Mouse (Mus musculus) lung, embryonic 16.5 days (tissue): Measurements from ENCODE around the gene Polr1a. TPM values are rescaled to one million over a fixed set of nuclear protein-coding genes. Genes with fewer than 3 reads are reported as not detected.

Experiments used
- ATAC-seq: fragments of 200-750 bp; cut with Nextera tagmentation; 2 replicates; pipeline ENCODE4 v1.8.0; 2017; ENCODE audit warnings: low read depth, mild to moderate bottlenecking, moderate library complexity
- H3K27ac ChIP-seq: fragments of 300-500 bp; sonication (generic); 2 replicates; pipeline ENCODE4 v1.5.1; 2014; ENCODE audit warnings: mild to moderate bottlenecking, control low read depth, low read length
- H3K27me3 ChIP-seq: fragments of 300-500 bp; sonication (generic); 2 replicates; pipeline ENCODE4 v1.6.1; 2014; ENCODE audit warnings: low read depth, low read length, mixed read lengths; ENCODE audit not compliant: control insufficient read depth, insufficient read depth
- H3K36me3 ChIP-seq: fragments of 300-500 bp; sonication (generic); 2 replicates; pipeline ENCODE4 v1.6.1; 2014; ENCODE audit warnings: low read length; ENCODE audit not compliant: control insufficient read depth, insufficient read depth
- H3K4me1 ChIP-seq: fragments of 300-500 bp; sonication (generic); replicated peaks from 2 replicates; pipeline ENCODE4 v1.6.1; 2014; ENCODE audit warnings: low read length, mixed read lengths; ENCODE audit not compliant: control insufficient read depth, insufficient read depth
- H3K4me2 ChIP-seq: fragments of 300-500 bp; sonication (generic); 2 replicates; pipeline ENCODE4 v1.6.1; 2014; ENCODE audit warnings: low read depth, low read length, control low read depth
- H3K4me3 ChIP-seq: fragments of 300-500 bp; sonication (generic); 2 replicates; pipeline ENCODE4 v1.5.1; 2014; ENCODE audit warnings: mild to moderate bottlenecking, low read length, control low read depth
- H3K9ac ChIP-seq: fragments of 300-500 bp; sonication (generic); 2 replicates; pipeline ENCODE4 v1.6.1; 2014; ENCODE audit warnings: low read length, control low read depth
- H3K9me3 ChIP-seq: fragments of 300-500 bp; sonication (generic); 2 replicates; pipeline ENCODE4 v1.6.1; 2016; ENCODE audit warnings: low read length; ENCODE audit not compliant: control insufficient read depth
- WGBS: fragments of 180-500 bp; shearing (Covaris S2); extraction: QIAGEN DNeasy Blood & Tissue Kit; methylation state at CpG from one replicate; pipeline ENCODE4 v1.1.7; 2014; 5-methylcytosine and 5-hydroxymethylcytosine counted together
- polyA plus RNA-seq: library from polyadenylated mRNA; unstranded; fragments of >200 nt; fragmentation: Nextera tagmentation; extraction: Ambion mirVana; gene quantifications from 2 replicates; pipeline ENCODE4 v1.2.1, GENCODE M21; 2015

Gene Polr1a
- polyA plus RNA-seq, 1 experiment from 2014 or later: 26.5 TPM

DNA sequence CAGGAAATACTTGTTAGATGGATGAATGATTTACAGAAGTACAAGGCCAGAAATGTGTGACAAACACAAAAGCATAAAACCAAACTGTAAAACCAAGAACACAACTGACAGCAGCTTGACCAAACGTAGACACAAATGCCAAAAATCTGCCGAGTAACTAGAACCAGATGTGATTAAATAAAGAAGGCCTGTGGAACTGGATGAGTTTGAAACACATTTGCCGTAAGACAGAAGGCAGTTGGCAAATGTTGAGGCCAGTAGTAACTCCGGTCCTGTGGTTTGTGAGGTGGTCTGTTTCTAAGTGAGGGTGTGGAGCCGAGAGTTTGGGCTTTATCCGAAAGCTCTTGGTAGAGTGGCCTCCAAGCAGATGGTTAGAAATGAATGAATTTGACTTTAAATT, 32.1 kb downstream of the Polr1a start:
- WGBS: 75% methylated on average over 6 of the region's 6 CpGs
- Histone ChIP-seq H3K4me1 (no peaks in the 10 kb centered on the region), H3K9ac (no peak overlapping the region), H3K27ac (no peak overlapping the region), H3K9me3 (no peaks in the 10 kb centered on the region), H3K4me2 (no peak overlapping the region), H3K27me3 (no peaks in the 10 kb centered on the region), H3K36me3 (peaks cover 16% of the 10 kb centered on the region), H3K4me3 (no peak overlapping the region)
- ATAC-seq: no peak

GRCm38 (mm10) chr6:71945101-71945500, 36.2 kb downstream of the Polr1a start:
- Histone ChIP-seq H3K27ac (no peak overlapping the region), H3K36me3 (peaks cover 6% of the 10 kb centered on the region; the same call in 1 of the 2 replicates), H3K9me3 (no peaks in the 10 kb centered on the region), H3K9ac (no peak overlapping the region), H3K4me1 (no peaks in the 10 kb centered on the region), H3K4me2 (no peak overlapping the region), H3K4me3 (no peak overlapping the region), H3K27me3 (no peaks in the 10 kb centered on the region)
- no peak for ATAC-seq
- 80% methylated on average over 6 of the region's 6 CpGs for WGBS

DNA sequence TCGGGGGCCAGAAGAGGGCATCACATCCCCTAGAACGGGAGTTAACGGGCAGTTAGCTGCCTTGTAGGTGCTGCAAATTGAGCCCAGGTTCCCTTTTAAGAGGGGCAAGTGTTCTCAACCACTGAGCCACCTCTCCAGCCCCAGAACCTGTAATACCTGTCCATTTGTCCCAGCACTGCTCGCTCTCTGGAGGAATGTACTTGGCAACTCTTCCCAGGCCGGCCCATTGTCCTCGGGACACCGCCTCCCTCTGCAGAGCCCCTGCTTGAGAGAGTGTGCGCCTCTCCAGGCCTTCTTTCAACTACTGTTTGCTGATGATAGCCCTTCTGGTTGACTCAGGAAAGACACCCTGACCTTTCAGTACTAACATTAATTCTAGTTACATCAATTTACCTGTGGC, 37.3 kb downstream of the Polr1a start:
- Histone ChIP-seq H3K36me3 (peaks cover 15% of the 10 kb centered on the region), H3K4me2 (no peak overlapping the region), H3K27me3 (no peaks in the 10 kb centered on the region), H3K4me1 (no peaks in the 10 kb centered on the region; the same call in 1 of the 2 replicates), H3K9me3 (no peaks in the 10 kb centered on the region), H3K27ac (no peak overlapping the region), H3K4me3 (no peak overlapping the region), H3K9ac (no peak overlapping the region)
- no peak for ATAC-seq
- WGBS: 69% methylated on average over 8 of the region's 8 CpGs

- WGBS: 72% methylated on average over 3 of the region's 3 CpGs
- H3K4me1 ChIP-seq: no peaks in the 10 kb centered on the region; the same call in 1 of the 2 replicates
- no peak overlapping the region for H3K4me3 ChIP-seq
- H3K27ac ChIP-seq: no peak overlapping the region
- peaks cover 27% of the 10 kb centered on the region for H3K36me3 ChIP-seq
- H3K4me2 ChIP-seq: no peak overlapping the region
- H3K9me3 ChIP-seq: no peaks in the 10 kb centered on the region
- no peak overlapping the region for H3K9ac ChIP-seq
- H3K27me3 ChIP-seq: no peaks in the 10 kb centered on the region
- ATAC-seq: no peak
Observed at GRCm38 (mm10) chr6:71949721-71950120, 40.9 kb downstream of the Polr1a start.

DNA sequence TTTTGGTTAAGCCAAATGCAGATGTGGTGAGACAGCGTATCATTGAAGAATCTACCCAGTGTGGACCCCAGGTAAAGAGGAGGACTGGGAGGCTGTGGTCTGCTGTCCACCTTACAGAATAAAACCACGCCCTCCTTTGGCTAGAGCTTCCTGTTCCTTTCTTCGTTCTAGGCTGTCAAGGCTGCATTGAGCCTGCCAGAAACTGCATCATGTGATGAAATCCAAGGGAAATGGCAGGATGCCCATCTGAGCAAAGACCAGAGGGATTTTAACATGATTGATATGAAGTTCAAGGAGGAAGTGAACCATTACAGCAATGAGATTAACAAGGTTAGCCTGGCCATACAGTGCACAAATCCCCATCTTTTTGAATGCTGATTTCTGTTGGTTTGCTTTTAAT, 41.7 kb downstream of the Polr1a start:
- ATAC-seq: 0 out of 2 replicates have a peak, but pooled peaks have one; percentile 10
- 72% methylated on average over 3 of the region's 3 CpGs for WGBS
- H3K9me3 ChIP-seq: no peaks in the 10 kb centered on the region
- no peak overlapping the region for H3K9ac ChIP-seq
- no peaks in the 10 kb centered on the region; the same call in 1 of the 2 replicates for H3K4me1 ChIP-seq
- no peak overlapping the region for H3K27ac ChIP-seq
- H3K4me2 ChIP-seq: no peak overlapping the region
- peaks cover 28% of the 10 kb centered on the region for H3K36me3 ChIP-seq
- no peak overlapping the region for H3K4me3 ChIP-seq
- no peaks in the 10 kb centered on the region for H3K27me3 ChIP-seq

- no peaks in the 10 kb centered on the region for H3K9me3 ChIP-seq
- no peak overlapping the region for H3K27ac ChIP-seq
- no peak overlapping the region for H3K9ac ChIP-seq
- 83% methylated on average over 5 of the region's 5 CpGs for WGBS
- H3K36me3 ChIP-seq: peaks cover 28% of the 10 kb centered on the region
- H3K4me1 ChIP-seq: no peaks in the 10 kb centered on the region; the same call in 1 of the 2 replicates
- H3K4me2 ChIP-seq: no peak overlapping the region
- no peaks in the 10 kb centered on the region for H3K27me3 ChIP-seq
- no peak overlapping the region for H3K4me3 ChIP-seq
- no peak for ATAC-seq
Observed at GRCm38 (mm10) chr6:71951192-71951591, 42.3 kb downstream of the Polr1a start.

- Histone ChIP-seq H3K4me1 (no peaks in the 10 kb centered on the region), H3K9me3 (no peaks in the 10 kb centered on the region), H3K9ac (no peak overlapping the region), H3K36me3 (no peaks in the 10 kb centered on the region; the same call in 1 of the 2 replicates), H3K27ac (no peak overlapping the region), H3K27me3 (no peaks in the 10 kb centered on the region), H3K4me2 (no peak overlapping the region), H3K4me3 (no peak overlapping the region)
- WGBS: 85% methylated on average over 5 of the region's 5 CpGs
- no peak for ATAC-seq
Observed at GRCm38 (mm10) chr6:71962119-71962518, 53.3 kb downstream of the Polr1a start.

DNA sequence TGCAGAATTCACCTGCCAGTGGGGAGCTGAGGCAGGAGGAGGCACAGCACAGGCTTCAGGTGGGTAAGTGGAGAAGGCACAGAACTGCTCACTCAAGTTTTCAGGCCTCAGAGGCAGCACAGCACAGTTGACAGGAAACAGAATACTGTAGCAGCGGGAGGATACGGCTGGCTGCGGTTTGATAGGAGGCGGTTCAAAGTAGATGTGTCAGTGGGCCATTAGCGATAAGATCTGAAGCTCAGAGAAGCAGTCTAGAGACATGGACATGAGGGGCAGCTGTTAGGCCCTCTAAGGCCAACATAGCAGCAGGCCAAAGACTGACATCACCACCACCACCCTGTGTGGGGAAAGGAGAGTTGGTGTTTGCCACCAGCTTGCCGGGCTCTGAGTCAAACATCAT, 53.9 kb downstream of the Polr1a start:
- WGBS: 88% methylated on average over 6 of the region's 6 CpGs
- Histone ChIP-seq H3K4me1 (no peaks in the 10 kb centered on the region), H3K9ac (no peak overlapping the region), H3K4me2 (no peak overlapping the region), H3K9me3 (no peaks in the 10 kb centered on the region), H3K27ac (no peak overlapping the region), H3K36me3 (peaks cover 2% of the 10 kb centered on the region; the same call in 1 of the 2 replicates), H3K27me3 (no peaks in the 10 kb centered on the region), H3K4me3 (no peak overlapping the region)
- no peak for ATAC-seq

DNA sequence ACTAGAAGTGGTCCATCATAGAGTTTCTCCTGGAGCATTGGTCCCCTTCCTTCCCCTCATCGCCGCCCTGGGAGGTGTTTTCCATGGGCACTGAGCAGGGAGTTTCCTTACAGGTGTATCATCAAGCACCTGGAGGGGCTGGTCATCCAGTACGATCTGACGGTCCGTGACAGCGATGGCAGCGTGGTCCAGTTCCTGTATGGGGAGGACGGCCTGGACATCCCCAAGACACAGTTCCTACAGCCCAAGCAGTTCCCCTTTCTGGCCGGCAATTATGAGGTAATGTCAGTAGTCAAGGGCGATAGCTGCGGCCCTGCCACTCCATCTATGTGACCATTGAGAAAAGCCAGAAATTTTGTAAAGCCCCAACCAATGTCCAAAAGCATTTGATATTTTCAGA, 54.7 kb downstream of the Polr1a start:
- Histone ChIP-seq H3K4me2 (no peak overlapping the region), H3K36me3 (peaks cover 5% of the 10 kb centered on the region; the same call in 1 of the 2 replicates), H3K9ac (no peak overlapping the region), H3K27me3 (no peaks in the 10 kb centered on the region), H3K27ac (no peak overlapping the region), H3K9me3 (no peaks in the 10 kb centered on the region), H3K4me1 (no peaks in the 10 kb centered on the region), H3K4me3 (no peak overlapping the region)
- WGBS: 96% methylated on average over 11 of the region's 11 CpGs
- ATAC-seq: no peak
